Mouse (Mus musculus) spleen, adult 2 months (tissue): ENCODE results near the gene Nufip1.

Source experiments
- CTCF ChIP-seq: fragments of 200-500 bp; IDR thresholded peaks from 2 replicates; pipeline ENCODE4 v1.5.1; 2011; ENCODE audit warnings: mild to moderate bottlenecking, inconsistent platforms; ENCODE audit not compliant: insufficient read depth, insufficient read length, insufficient replicate concordance; ENCODE audit errors: extremely low read depth
- POLR2A ChIP-seq: fragments of 200-500 bp; IDR thresholded peaks from 2 replicates; pipeline ENCODE4 v1.6.1; 2011; ENCODE audit warnings: low read depth, low read length, inconsistent platforms

- TF ChIP-seq POLR2A, result no peak
- TF ChIP-seq CTCF, result no peak
Measured at GRCm38 (mm10) chr14:76082086-76082636, 28.5 kb upstream of the Nufip1 start.
